Mouse (Mus musculus) retina, postnatal 7 days (tissue): ENCODE measurements around the gene Pitx2.

ENCODE experiments used
- DNase-seq: peaks from one replicate; pipeline ENCODE4 v3.0.0-alpha.2; 2012; ENCODE audit warnings: low read depth, low spot score

Gene Pitx2

DNA sequence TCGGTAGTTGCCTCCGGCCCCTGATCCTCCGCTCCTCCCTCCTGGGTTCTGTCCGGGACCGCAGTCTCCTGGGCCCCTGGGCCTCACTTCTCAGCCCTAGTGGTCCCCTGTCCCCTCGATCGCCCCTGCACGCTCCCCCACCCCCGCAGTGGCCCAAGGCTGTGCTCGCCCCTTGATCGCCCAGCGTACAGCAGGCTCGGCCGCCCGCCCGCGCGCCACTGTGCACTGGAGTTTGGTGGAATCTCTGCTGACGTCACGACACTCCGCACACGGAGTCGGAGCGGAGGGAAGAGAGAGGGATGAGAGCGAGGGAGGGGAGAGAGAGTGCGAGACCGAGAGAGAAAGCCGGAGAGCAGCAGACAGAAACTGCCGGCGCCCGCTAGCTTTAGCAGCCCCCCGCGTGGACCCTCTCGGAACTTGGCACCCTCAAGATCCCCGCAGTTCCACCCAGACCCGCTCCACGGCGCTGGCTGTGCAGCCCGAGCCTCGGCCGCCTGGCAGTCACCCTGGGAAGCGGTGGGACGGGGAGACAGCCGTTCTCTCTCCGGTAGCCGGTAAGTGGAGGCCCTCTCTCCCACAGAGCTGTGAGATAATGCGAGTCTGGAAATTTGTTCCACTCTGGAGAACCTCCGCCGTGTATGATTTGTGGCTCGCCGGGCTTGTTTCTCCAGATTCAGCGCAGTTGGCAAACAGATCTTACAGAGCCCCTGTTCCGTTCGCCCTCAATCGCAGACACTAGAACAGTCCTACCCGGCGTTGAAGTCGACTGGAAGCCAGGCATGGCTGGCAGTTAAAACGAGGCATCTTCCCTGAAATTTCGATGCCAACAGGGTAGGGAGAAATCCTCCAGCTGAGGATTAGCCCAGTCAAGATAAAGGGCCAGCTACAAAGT lies at the start of gene Pitx2:
Pitx2 (plus strand) TSS at position 270 of the 892 bp plus-strand sequence.
- DNase-seq, result no peak

DNA sequence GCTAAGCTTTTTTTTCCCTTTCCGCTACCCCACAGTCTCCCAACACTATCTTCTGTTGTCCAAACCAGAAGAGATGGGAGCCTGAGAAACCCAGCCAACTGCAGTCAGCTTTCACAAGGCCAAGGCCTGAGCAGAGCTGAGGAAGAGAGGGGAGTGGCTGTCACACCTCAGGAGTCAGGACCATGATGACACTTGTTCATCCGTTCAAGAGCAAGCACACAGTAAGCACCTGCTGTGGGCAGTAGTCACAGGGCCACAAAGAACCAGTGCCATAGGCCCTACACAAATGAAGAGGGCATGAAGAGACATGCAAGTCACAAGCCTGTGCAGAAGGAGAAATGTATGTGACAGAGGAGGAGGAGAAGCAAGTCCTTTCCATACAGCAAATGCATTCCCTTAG lies 49.7 kb upstream of the Pitx2 start:
- DNase-seq, result no peak

DNA sequence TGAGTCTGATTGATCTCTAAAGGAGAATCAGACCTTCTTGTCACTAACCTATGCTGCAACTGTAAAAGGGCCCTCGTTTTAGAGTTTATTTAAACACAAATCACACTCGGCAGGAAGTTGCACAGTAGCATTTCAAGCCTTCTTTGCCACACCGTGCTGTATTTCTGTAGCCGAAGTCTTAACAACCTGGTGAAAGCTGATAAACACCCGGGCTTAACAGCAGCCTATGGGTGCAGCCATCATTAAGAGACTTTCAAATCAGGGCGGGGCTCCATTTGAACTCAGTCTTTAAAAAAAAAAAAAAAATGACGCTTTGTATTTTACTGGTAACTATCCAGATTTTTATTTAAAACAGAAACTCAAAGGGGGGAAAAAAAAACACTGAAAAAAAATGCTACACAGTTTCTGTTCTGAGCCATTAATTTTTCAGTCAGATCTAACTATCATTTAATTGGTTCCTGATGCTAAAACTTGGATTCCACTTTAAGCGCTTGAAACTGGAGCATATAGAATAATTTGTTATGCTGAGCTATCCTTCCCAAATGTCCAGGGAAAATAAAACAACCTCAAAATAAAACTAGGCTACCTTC lies 48.5 kb upstream of the Pitx2 start:
- DNase-seq, result no peak

DNA sequence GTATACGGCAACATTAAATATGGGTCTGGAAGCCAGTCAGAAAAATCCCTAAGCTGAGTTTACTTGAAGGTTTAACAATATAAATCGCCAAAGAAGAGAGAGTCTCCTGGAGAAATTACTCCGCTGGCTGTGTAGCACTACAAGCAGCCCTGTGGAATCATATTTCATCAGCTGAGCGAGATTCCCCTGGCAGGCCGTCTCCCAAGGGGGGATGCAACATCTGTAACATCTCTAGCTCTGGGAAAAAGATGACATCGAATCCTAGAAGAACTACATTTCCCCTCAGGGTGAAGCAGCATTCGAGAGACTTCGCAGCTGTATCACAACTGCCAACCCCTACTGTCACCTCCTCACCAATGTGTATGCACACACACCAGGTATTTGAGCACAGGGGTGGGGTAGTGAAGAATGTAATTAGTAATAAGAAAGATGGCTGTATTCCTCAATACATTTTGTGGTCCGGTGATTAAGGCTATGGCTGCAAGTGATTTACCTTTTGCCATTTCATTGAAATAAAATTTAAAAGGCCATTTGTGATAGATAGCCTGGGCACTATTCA lies 40.8 kb upstream of the Pitx2 start:
- DNase-seq, result no peak

DNA sequence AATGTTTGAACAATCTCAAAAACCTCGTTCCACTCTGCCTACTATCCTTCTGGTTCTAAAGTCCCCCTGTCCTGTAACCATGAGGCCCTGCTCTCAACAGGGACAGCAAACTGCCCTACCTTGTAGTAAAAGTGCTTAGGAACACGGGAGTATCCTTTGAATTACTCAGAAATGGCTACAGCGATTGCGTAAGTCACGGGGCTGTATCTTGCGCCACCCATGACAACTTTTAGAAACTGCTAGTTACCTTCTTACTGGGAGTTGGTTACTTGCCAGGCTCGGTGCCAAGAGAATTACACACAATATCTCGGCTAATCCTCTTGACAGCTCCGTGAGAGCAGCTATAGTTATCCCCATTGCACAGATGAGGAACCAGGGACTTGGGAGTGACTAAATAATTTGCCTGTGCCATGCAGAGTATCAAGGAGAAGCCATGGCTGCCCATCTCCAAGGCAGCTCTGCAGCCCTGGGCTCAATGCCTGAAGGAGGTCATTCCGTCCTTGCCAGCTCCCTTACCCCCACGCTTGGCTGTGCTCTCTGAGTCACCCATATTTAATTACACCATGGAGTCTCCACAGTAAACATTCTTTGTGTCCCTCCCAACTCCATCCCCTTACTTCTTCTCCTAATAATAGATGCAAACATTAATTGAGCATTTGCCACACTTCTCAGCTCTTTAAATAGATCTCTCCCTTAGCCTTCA lies 38.2 kb upstream of the Pitx2 start:
- no peak for DNase-seq

DNA sequence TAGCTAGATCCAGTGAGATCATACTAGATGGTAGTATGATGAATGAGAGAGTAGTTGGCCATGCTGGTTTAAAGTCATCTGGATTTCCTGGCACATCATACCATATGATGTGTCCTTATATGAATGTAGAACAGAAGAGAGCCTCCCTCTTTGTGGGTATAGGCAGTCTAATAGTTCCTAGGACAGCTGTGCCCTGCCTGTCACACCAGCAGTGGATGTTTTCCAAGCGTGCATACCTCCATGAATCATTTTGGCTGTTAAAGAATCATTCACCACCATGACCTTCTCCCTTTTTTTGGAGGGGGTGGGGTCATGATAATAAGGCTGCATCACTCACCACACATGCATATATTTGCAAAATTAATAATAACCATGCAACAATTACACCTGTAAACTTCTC lies 35.4 kb upstream of the Pitx2 start:
- no peak for DNase-seq

DNA sequence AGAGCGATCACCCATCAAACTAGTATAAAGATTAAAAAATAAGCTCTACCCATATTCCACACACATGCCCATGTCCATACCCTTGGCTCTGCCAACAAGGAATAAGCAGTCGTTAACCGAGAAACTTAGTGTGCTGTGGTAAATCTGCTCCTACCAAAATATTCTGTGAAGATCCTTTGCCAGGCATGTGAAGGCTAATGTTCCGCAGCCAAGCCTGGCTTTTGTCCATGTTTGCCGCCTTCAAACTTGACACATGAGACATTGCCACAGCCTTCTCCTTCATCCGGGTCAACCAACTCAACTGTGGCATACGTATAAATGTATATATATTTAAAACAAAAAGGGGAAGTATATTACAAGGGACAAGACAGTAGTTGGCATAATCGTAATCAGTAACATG lies 34.0 kb upstream of the Pitx2 start:
- DNase-seq, result no peak

DNA sequence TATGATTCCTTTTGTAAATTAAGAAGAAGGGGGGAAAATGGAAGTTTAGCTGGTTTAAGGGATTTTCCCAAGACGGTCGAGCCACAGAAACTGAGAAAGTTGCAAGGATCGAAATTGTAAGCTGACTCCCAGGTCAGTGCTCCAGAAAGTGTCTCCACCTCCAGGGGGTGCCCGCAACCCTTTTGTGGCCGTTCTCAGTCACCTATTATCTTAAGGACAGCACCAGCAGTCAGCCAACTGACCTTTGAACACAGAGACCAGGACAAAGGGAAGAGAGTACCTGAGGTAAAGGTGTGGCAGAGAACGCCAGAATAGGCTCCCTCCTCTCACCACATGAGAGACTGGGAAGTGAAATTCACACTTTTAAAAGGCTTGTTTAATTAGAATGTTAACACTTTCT lies 33.0 kb upstream of the Pitx2 start:
- no peak for DNase-seq

DNA sequence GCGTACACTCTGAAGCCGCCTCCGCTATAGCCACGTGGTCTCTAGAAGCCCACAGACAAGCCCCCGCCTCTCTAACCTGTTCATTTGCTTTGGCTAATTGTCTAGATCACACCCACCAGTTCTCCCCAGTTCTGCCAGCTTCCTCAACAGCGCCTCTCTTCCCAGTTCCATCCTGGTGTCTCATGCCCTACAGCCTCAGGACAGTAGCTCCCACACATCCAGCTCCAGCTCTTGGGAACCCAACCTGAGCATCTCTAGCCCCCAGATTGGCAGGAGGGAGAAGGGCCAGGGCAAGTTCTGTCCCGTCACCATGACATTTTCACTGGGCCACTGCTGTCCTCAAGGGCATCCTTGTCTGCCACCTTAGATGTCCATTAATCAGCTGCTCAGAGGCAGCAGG lies 29.3 kb upstream of the Pitx2 start:
- no peak for DNase-seq

DNA sequence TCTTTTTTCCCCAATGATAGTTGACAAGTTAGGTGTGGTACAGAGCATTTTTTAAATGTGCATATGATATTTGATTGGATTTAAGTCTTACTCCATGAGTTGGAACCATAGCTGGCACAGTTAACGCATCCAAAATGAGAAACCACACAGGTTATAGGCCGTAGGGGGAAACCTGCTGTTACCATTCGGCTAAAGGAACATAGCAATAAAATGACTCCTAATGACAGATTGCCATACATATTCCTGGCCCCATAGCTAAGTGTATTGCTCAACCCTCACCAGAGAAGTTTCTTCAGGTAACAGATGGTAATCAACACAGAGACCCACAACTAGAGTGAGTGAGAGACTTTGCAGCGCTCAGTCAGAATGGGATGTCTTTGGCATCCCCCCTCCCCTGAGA lies 27.9 kb upstream of the Pitx2 start:
- DNase-seq, result no peak

DNA sequence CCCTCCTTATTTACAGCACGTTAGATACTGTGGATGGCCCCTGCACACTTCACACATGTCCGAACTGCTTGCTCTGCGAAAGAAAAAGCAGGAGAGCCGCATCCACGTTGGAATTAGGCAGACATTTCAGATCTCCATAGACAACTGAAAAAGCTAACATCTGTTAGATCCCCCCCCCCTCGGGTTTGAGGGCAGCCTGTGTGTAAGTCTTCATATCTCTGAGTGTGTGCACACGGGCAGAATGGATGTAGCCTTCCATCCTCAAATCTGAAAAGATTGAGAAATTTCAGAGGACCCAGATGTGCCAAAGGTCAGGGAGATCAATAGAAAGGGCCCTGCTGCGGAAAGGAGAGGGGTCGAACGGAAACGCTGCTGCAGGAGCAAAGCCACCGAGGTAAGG lies 5.2 kb upstream of the Pitx2 start:
- DNase-seq, result no peak

DNA sequence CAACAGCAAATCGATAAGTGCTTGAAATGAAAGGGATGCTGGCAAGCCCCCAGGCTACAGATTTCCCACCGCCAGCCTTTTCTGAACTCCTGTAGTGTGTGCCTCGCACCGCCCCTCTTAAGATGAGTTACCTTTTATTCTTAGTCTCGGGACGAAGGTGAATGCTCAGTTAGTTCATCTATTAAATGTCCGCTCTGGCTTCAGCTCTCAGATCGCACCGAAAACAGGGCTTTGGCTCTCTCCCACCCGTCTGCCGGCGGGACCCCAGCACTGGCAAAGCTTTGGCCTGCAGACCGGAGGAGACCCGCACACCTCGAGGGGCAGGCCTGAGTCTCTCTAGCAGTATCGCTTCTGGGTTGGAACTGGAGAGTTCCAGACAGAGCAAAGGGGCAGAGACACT lies 4.6 kb upstream of the Pitx2 start:
- no peak for DNase-seq

DNA sequence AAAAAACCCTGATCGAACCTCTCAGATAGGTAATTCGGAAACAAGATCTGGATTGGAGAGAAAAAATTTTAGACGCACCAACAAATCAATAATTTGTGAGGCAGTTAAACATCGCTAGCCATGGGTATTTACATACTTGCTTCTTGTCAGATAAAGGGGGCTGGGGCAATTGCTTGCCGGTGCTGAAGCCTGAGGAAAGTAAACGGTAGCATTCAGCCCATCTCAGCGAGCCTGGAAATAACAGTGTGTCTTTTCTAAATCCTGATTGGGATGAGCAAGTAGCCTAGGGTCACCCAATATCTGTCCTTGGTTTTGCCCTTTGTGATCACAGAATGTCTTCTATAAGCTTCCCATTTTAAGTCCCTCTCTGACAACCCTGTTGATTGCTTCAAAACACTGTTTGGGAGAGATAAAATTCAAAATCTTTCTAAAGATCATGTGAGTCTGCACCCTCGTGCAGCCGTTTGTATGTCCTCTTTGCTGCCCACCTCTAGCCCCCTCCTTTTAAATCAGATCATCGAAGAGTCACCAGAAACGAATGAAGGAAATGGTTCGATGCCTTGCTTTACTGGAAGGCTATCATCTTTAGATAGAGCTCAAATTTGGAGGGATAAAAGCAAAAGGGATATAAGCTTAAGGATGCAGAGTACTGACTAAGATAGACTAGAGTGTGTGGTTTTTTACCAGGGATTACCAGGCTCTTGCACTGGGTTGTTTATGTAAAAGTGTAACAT lies 3.7 kb upstream of the Pitx2 start:
- no peak for DNase-seq

DNA sequence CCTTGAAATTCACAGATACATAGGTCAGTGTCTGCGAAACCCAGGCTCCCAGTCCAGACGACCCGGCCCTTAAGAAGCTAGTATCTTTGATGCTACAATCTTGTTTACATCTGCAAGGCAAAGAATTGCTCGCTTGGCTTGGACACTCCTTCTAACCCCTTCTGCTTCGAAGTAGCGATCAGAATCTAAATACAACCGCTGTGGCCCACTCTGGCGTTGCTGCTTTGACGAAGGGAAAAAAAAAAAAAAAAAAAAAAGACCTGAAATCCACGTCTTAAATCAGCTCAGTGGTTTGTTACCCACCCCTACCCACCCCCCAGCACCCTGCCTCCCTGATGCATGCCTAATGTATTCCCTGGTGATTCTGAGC lies 3.1 kb upstream of the Pitx2 start:
- DNase-seq, result no peak

DNA sequence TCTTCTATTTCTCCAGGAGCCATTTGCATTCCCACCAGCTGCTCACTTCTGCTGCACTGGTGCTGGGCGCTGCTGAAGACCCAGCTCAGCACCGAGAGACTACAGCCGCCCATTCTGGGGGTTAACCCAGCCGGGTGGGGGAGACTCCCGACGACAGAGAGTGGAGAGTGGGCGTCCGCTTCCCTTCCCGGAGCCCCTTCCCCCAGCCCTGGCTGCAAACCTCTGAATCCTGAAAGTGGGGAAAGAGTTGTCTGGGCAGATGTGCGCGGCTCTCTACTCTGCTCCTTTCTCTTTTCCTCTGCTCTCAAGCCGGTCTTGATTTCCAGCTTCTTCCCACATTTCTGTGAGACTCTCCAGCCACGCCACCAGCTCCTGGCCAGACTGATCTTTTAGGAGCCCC lies 2.6 kb upstream of the Pitx2 start:
- DNase-seq, result no peak

DNA sequence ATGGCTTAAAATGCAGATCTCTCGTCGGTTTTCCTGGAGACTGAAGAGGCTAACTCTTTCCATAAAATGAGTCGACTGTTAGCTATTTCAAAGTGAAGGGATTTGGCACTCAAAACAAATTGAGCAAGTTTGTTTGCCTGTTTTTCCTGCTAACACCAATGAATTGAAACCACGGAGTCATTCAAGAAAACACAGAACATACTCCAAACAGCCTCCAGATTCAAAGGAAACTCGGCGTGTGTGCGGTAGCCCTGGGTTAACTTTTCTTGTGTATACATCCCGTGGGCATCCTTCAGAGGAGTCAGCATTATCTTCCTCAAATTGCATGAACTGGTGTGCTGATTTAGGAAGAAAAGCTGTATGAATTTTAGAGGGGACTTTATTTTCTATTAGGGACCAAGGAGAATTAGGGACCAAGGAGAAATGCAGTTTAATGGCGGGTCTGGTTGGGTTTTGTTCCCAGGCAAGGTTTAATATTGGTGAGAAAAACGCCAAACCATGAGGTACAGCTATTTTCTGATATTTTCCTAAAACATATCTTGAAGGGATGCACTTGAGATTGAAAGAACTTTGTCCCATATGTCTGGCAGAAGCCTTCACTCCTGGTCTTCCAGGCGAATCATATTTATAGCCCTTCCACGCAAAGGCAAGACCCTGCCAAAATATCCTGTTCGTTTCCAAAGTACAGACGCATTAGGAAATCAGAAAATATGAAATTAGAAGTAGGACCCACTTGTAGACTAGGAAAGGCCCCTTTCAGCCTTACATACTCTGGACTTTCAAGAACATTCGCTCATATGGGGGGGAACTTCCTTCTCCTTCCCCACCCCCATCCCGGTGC lies 1.7 kb upstream of the Pitx2 start:
- DNase-seq, result no peak

DNA sequence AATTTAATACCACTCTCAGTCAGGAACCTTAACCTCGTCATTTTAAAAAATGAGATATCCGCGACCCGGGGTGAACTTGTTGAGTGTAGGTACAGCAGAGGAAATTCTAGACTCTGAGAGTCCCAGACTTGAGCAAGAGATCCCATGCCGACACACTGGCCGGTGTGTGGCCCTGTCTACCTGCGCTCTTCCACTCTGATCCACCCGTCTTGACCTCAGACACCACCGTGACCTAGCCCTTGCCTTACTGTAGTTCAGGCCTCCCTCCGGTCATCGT lies 1.1 kb upstream of the Pitx2 start:
- DNase-seq, result no peak

DNA sequence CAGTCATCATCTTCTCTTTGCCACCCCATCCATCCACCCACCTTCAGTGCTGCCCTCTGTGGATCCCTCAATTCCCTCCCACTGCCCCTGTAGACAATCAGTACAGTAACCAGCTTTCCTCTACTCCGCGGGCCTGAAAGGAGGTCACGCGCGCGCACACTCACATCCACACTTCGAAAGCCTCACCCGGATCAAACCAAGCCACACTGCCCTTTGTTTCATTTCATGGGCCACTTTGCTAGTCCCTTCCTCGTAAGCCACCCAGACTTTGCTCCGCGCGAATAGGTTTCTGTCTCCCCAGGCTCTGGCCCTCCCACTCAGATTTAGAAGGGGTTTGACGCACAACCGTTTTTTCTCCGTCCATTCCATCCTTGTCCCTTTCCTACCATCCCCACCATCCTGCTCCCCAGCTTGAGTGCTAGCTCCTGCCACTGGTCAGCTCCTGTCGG lies 494 bp upstream of the Pitx2 start:
- no peak for DNase-seq

DNA sequence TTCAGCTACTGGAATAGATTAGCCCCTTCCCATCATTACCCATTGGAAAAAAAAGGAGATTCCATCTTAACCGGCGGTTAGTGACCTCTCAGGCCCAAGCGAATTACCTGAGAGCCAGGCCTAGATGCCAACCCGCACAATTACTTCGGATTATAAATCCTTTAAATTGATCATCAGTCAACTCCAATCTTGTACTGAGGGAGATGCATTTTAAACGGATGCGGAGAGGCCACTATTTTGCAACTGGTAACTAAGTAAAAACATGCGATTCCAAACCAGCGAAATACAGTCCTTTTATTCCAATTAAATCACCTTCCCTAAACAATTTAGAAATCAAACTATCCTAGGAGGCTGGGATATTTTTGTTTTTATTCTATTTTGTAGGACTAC lies 818 bp downstream of the Pitx2 start:
- DNase-seq, result no peak

DNA sequence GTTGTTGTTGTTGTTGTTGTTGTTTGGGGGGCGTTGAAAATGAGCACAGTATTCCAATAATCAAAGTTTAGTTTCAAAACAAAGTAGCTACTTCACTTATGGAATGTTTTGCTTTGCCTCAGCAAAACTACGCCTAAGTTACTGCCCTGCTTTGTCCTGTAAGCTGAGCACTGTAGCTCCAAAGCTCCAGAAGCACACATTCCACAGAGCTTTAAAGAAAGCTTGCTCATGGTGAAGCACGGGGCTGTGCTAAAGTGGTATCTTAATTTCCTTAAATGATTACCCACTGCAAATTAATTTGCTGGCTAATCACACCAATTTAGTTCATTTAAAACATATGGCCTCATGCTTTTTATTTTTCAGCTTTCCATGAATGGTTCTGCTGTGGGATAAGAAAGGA lies 1.5 kb downstream of the Pitx2 start:
- DNase-seq, result no peak

DNA sequence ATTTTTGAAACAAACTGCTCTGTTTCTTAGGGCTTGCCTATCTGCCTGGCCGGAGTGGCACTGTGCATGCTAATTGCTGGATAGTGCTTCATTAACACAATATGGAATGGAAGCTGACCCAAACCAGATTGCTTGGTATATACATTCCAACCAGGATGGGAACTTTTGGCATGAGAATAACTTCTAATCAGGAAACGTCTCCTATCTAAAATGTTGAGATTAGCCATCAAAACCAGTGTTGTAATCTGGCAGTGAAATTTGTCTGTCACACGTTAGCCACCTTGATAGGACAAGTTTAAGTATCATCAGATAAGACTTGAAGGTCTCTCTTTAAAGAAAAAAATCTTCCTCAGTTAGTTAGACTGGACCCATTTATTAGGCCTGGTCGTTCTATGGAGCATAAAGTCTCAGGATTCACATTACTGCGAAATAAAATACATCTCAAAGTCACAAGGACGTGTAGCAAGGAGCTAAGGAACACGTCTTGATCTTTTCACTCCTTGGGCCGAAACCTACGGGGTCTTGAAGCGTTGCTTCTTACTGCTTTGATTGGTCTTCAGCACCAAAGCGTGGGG lies 2.1 kb downstream of the Pitx2 start:
- DNase-seq, result no peak
